Mouse (Mus musculus) kidney, adult 2 months (tissue): ENCODE measurements around the gene Atmin. TPM values are rescaled to one million over a fixed set of nuclear protein-coding genes. Genes with fewer than 3 reads are reported as not detected.

Source experiments
- DNase-seq: peaks from one replicate; pipeline ENCODE4 v3.0.0; 2021
- H3K27ac ChIP-seq: fragments of 200-500 bp; 2 replicates; pipeline ENCODE4 v1.5.1; 2012; ENCODE audit warnings: low read depth, low read length, control low read depth, inconsistent platforms; ENCODE audit not compliant: insufficient read depth
- H3K27me3 ChIP-seq: fragments of 200-500 bp; replicated peaks from 2 replicates; pipeline ENCODE4 v1.6.1; 2012; ENCODE audit warnings: mild to moderate bottlenecking, moderate library complexity, low read length, inconsistent platforms; ENCODE audit not compliant: control insufficient read depth, insufficient read depth
- H3K36me3 ChIP-seq: fragments of 200-500 bp; 2 replicates; pipeline ENCODE4 v1.6.1; 2012; ENCODE audit warnings: mild to moderate bottlenecking, moderate library complexity, low read length, inconsistent platforms; ENCODE audit not compliant: control insufficient read depth, insufficient read depth
- H3K4me1 ChIP-seq: fragments of 200-500 bp; 2 replicates; pipeline ENCODE4 v1.6.1; 2011; ENCODE audit warnings: low read length; ENCODE audit not compliant: control insufficient read depth, insufficient read depth
- H3K4me3 ChIP-seq: fragments of 200-500 bp; 2 replicates; pipeline ENCODE4 v1.5.1; 2011; ENCODE audit warnings: mild to moderate bottlenecking, low read depth, low read length, control low read depth; ENCODE audit not compliant: insufficient read depth
- CTCF ChIP-seq: fragments of 200-500 bp; conservative IDR thresholded peaks from 2 replicates; pipeline ENCODE4 v1.5.1; 2011; ENCODE audit warnings: low read depth, mild to moderate bottlenecking, control low read depth, low read length, moderate library complexity, mixed read lengths; ENCODE audit not compliant: insufficient read depth, insufficient read length
- POLR2A ChIP-seq: fragments of 200-500 bp; IDR thresholded peaks from one replicate; pipeline ENCODE4 v1.6.1; 2011; ENCODE audit warnings: low read depth, low read length, control low read depth
- WGBS: fragments of 180-500 bp; shearing (Covaris S2); methylation state at CpG from one replicate; pipeline ENCODE4 v1.1.7; 2018; 5-methylcytosine and 5-hydroxymethylcytosine counted together
- polyA plus RNA-seq: library from polyadenylated mRNA; depleted of rRNA; stranded (reverse); fragments of >200 nt; gene quantifications from 2 replicates; pipeline ENCODE4 v1.2.3, GENCODE M21; 2012

Gene Atmin
- polyA plus RNA-seq, 1 experiment: 15.9 TPM

DNA sequence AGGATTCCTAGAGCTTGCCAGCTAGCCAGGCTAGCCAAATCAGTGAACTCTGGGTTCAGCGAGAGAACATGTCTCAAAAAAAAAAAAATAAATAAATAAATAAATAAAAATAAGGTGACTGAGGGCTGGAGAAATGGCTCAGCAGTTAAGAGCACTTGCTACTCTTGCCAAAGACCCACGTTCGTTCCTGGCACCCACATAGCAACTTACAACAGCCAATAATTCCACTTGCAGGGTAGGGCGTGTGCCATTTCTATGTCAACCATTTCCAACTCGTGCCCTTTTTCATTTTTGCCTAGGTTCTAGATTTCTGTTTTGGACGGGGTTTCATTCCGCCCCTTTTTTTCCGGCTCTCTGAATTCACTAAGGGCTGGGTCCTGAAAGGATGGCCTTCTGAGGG is 34.9 kb downstream of the Atmin start:
- peaks cover 18% of the 10 kb centered on the region; the same call in 1 of the 2 replicates for H3K4me1 ChIP-seq
- no peak for TF ChIP-seq CTCF
- TF ChIP-seq POLR2A: no peak
- H3K27me3 ChIP-seq: no peaks in the 10 kb centered on the region
- peak overlapping the region; percentile 89 for H3K4me3 ChIP-seq
- WGBS: 23% methylated on average over 8 of the region's 8 CpGs
- H3K36me3 ChIP-seq: no peaks in the 10 kb centered on the region
- no peak overlapping the region for H3K27ac ChIP-seq
- DNase-seq: peak; percentile 7

DNA sequence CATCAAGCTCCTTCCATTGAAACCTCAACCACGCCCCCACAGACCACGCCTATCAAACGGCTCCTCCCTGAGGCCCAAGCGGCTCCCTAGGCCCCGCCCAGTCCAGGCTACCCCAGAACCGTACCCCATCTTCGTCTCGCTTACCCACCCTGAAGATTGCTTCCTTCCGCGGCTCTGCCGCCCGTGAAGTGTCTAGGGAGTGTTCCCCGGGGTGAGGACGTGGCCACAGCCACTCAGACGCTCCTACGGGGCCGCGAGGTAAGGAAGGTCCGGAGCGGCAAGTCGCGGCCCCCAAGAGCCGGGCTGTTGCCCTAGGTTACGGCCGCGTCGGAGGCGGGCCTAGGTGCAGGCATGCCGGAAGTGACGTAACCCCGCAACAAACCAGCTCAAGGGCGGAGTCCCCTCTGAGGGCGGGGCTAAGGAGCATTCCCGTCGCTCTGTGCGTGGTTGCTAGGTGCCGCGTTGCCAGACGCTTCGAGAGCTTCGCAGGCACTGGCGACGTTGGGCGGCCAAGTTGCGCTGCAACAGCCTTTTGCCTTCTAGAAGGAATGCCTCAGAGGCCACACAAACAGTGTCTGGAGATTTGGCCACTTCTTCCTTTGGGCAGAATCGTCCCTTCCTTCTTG is 35.6 kb downstream of the Atmin start, which contains the start of gene 1700030J22Rik:
1700030J22Rik (minus strand) TSS at position 329 of the 626 bp plus-strand sequence.
- H3K4me1 ChIP-seq: peaks cover 18% of the 10 kb centered on the region; the same call in 1 of the 2 replicates
- WGBS: under 1% methylated on average over 46 of the region's 46 CpGs
- H3K27ac ChIP-seq: peak within 1 kb of the TSS; percentile 54; the same call in 1 of the 2 replicates
- H3K36me3 ChIP-seq: no peaks in the 10 kb centered on the region
- H3K27me3 ChIP-seq: no peaks in the 10 kb centered on the region
- peak; percentile 47 for TF ChIP-seq CTCF
- TF ChIP-seq POLR2A: no peak
- peak within 1 kb of the TSS; percentile 89 for H3K4me3 ChIP-seq
- peak; percentile 99 for DNase-seq

DNA sequence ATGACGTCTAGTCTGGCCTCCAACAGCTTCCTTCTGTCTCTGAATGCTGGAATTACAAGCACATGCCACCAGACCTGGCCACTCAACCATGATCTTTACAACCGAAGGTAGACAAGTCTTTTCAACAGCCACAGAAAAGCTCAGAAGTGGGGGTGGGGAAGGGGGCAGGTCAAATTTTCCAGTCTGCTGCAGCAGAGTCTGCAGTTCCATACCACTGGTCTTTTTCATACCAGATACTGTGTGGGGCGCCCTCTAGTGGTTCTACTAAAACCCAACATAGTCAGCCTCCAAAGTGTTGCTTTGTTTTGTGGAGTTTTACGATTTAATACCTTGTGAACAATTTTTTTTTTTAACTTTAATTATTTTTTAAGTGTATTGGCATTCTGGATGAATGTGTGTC is 36.9 kb downstream of the Atmin start:
- Histone ChIP-seq H3K4me1 (peaks cover 14% of the 10 kb centered on the region; the same call in 1 of the 2 replicates), H3K27me3 (no peaks in the 10 kb centered on the region), H3K27ac (no peak overlapping the region), H3K4me3 (no peak overlapping the region), H3K36me3 (no peaks in the 10 kb centered on the region)
- DNase-seq: peak; percentile 77
- WGBS: 7% methylated on average over 4 of the region's 4 CpGs
- peak; percentile 49 for TF ChIP-seq CTCF
- no peak for TF ChIP-seq POLR2A

DNA sequence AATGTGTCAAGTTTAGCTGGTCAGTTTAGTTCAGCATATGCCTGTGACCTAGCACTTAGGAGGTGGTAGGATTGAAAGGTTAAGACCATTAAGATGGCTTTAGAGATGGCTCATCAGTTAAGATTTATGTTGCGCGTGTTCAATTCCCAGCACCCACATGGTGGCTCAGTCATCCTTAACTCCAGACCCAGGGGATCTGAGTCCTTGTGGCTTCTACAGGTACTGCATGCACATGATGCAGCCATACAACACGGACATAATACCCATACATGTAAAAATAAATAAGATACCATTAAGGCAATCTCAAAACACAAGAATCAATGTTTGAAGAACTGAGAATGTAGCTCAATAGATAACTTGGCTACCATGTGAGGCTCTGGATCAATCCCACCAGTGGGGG is 46.6 kb downstream of the Atmin start:
- H3K36me3 ChIP-seq: no peaks in the 10 kb centered on the region
- no peaks in the 10 kb centered on the region for H3K27me3 ChIP-seq
- 0 out of 2 replicates have a peak, but pooled peaks have one; percentile 5 for TF ChIP-seq CTCF
- TF ChIP-seq POLR2A: no peak
- H3K27ac ChIP-seq: no peak overlapping the region
- DNase-seq: no peak
- no peak overlapping the region for H3K4me3 ChIP-seq
- whole genome bisulfite sequencing: 95% methylated on average over 3 of the region's 3 CpGs
- H3K4me1 ChIP-seq: peaks cover 12% of the 10 kb centered on the region; the same call in 1 of the 2 replicates

DNA sequence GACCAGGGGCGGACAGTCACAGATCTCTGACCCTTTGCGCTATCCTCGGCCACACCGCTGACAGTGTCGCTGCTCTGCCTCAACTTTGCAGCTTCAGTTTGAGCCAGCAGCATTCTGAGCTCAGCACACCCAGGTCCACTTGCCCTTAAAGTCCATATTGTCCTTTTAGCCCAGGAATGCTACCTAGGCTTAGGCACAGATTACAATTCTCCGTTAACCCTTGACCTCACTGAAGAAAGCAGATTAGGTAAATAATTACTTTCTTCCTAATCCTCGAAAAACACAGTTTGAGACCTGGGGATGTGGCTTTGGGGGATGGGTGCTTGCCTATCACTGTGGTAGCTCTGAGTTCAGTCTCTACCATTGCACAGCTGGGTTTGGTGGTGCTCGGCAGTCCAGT is 48.0 kb downstream of the Atmin start:
- no peaks in the 10 kb centered on the region for H3K36me3 ChIP-seq
- peaks cover 12% of the 10 kb centered on the region; the same call in 1 of the 2 replicates for H3K4me1 ChIP-seq
- TF ChIP-seq POLR2A: no peak
- TF ChIP-seq CTCF: no peak
- no peak overlapping the region for H3K27ac ChIP-seq
- H3K27me3 ChIP-seq: no peaks in the 10 kb centered on the region
- WGBS: 63% methylated on average over 8 of the region's 8 CpGs
- 0 out of 2 replicates have a peak overlapping the region, but pooled peaks have one; percentile 4 for H3K4me3 ChIP-seq
- peak; percentile 70 for DNase-seq

DNA sequence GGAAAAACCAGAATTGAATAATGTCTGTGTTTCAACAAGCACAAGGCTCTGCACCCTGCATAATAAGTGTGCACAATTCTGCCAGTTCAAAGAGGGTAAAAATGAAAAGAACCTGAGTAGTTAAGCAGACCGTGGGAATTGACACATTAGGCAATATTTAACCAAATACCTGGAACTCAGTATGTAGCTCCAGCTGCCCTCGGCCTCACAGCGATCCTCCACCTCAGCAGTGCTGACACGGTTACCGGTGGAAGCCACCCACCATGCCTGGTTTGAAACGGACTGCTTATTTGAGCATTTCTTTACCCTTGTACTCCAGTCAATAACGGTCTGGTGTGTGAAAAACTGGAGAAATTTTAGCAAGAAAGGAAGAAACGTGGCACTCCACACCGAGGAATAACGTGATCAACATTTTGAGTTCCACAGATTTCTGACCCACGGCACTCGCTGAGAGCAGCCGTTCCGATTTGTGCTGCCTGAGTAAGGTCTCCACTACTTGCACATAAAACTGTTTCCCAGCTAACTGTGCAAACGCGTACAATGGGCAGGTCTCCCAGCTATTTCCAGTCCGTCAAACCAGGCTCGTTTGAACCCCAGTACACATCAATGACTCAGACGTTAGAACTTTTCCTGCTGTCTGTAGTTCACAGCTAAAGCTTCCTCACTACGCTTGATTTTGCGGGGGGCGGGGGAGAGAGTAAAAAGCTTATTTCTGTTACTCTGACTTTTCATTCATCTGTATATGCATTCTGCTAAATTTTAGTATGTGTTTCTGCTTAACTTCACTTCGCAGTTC is 49.2 kb downstream of the Atmin start:
- no peaks in the 10 kb centered on the region for H3K36me3 ChIP-seq
- peak overlapping the region; percentile 80 for H3K4me3 ChIP-seq
- DNase-seq: peak; percentile 93
- H3K27ac ChIP-seq: peak overlapping the region; percentile 86
- peaks cover 12% of the 10 kb centered on the region; the same call in 1 of the 2 replicates for H3K4me1 ChIP-seq
- 3% methylated on average over 23 of the region's 23 CpGs for WGBS
- no peaks in the 10 kb centered on the region for H3K27me3 ChIP-seq
- TF ChIP-seq POLR2A (peak; percentile 60), CTCF (no peak)
